Mouse (Mus musculus): ENCODE data around the gene Srsf5. TPM values are rescaled to one million over a fixed set of nuclear protein-coding genes. Genes with fewer than 3 reads are reported as not detected.
"Not testable (repeated sequence)": the region's sequence is repeated elsewhere in the genome, so short reads cannot be mapped to it uniquely, and the experiment has no call there.

Srsf5 gene
- total RNA-seq, 2 experiments from 2014 or later = 245 to 319 TPM

DNA sequence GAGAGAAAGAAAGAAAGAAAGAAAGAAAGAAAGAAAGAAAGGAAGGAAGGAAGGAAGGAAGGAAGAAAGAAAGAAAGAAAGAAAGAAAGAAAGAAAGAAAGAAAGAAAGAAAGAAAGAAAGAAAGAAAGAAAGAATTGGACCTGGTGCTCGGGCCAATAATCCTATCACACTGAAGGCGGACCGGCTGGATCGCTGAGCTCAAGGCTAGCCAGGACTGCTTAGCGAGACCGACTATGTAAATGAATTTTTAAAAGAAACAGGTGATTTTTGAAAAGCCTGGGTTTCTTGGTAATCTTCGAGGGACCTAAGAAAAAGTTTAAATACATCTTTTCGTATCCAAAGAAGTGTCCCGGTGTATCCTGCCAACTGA, 356 bp upstream of the Srsf5 start:
- DNase-seq (ENCODE audit: low spot score in 2 of 2) = not testable (repeated sequence)

DNA sequence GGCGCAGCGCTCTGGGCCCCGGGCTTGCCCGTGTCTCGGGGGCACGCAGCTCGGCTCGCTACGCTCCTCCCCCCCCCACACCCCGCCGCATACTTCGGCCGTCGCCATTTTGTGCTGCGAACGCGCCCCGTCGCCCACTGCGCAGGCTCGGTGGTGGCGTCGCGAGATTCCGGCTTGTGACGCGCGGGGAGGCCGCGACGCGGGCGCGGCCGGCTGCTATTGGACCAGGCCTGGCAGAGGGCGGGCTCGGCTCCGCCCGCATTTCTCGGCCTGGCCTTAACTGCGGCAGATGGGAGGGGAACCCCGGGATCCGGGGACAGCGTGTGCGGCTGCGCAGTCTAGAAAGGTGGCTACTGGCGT, 672 bp downstream of the Srsf5 start:
- DNase-seq (ENCODE audit: low spot score in 2 of 2) = peak; percentile 95

DNA sequence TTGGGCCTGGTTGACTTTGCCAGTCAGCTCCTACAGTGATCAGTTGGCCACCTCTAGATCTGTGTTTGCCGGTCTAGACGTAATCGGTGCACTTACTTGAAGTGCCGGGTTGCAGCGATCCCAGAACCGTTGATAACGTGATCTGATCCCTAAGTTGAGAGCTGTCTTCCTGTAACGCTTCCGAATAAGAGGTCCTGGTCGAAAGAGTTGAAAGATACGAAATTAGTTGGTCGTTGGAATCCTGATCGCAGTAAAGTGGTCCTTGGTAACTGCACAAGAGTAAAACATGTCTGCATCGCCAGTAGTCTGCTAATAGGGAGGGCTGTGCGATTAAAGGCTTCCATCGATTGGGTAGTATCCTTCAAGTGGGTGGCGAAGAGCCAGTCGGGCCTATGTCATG, 2.9 kb downstream of the Srsf5 start:
- no peak for DNase-seq (ENCODE audit: low spot score in 2 of 2)

DNA sequence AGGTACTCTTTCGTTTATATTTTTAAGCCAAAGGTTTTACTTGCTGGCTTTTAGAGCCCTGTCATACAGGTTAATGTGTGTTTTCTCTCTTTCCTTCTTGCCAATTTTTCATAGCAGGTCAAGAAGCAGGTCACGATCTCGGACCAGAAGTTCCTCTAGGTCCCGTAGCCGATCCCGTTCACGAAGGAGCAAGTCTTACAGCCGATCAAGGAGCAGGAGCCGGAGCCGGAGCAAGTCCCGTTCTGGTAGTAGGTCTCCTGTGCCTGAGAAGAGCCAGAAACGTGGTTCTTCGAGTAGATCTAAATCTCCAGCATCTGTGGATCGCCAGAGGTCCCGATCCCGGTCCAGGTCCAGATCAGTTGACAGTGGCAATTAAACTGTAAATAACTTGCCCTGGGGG, 4.3 kb downstream of the Srsf5 start:
- DNase-seq (ENCODE audit: low spot score in 2 of 2) = not testable (repeated sequence)

DNA sequence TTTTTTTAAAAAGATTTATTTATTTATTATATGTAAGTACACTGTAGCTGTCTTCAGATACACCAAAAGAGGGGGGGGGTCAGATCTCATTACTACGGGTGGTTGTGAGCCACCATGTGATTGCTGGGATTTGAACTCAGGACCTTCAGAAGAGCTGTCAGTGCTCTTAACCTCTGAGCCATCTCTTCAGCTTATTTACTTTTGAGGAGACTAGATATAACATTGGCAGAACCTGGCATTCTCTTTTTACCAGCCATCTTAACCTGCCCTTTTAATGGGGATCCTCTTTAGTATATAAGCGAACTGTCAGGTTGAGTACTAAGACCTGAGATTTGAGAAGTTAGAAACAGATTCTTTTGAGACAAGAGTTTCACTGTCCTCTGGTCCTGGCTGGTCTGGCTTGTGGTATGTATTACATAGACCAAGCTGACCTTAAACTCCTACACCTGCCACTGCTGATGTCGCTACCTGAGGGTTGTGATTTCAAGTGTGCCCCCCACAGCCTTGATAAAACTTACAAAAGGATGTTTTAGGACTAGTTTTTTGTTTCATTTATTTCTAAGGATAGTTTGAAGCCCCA, 6.4 kb downstream of the Srsf5 start:
- no peak for DNase-seq (ENCODE audit: low spot score in 2 of 2)

DNA sequence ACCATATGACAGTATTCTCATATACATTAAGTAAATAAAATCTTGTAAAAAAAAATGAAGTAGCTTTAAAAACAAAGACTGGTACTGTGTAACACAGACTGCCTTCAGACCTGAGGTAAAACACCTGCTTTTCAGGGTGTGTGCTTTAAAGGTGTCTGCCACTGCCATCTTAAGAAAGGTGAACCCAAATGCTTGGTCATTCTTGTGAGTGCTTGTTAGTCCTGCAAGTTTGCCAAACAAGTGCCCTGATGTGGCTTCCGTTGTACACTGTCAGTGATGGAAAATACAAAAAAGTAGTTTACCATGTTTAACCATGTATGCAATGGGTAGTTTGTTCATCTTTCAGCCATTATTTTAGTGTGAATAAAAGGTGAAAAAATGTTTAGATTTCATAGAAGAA, 7.2 kb downstream of the Srsf5 start:
- DNase-seq (ENCODE audit: low spot score in 2 of 2) = no peak

DNA sequence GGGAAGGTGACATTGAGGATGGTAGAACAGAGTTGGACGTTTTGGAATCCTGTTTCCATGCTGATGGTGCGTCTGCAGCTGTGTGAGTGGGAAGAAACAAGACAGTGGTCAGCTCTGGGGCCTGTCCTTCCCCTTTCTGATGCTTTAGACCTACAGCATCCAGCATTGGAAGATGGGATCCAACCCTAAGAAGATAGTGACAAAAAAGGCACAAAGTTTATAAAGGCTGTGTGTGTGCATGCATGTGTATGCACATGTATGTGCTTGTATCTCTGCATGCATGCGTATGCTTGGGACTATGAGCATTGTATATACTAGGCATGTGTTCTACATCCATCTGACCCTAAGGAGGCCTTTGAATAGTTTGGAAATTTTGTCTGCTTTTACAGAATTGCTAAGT, 10.7 kb downstream of the Srsf5 start:
- peak in 1 of 2 experiments; percentile 11 for DNase-seq (ENCODE audit: low spot score in 2 of 2)

DNA sequence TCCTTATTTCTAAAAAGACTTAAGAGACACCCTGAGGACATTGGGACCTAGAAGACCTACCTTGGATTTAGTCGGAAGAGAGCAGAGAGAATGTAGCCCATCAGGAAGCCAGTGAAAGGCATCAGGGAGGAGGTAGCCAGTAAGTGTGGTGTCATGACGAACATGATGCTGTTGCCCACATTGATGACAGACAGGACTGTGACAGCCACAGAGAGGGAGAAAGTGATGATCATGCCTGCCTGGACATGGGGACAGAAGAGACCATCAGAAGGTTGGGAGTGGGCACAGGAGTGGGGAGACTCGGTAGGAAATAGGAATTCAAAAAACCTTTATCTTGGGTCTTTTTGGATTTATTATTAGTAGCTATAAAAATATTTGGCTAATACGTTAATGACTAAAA, 12.7 kb downstream of the Srsf5 start:
- peak in 1 of 2 experiments; percentile 7 for DNase-seq (ENCODE audit: low spot score in 2 of 2)

DNA sequence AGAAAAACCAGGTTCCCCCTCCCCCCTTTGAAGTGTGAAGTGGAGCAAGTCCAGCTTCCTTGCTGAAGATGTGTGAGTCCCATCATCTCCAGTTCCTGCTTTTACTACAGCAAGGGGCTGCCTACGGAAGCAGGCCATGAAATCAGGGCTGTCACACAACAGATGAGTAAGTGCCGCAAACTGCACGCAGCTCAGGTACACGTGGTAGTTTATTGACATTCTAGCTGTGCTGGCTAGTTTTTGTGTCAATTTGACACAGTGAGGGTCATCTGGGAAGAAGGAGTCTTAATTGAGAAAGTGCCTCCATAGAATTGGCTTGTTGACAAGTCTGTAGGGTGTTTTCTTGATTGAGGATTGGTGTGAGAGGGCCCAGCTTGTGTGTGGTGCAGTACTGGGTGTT, 17.3 kb downstream of the Srsf5 start:
- DNase-seq (ENCODE audit: low spot score in 2 of 2) = peak in 1 of 2 experiments; percentile 5

DNA sequence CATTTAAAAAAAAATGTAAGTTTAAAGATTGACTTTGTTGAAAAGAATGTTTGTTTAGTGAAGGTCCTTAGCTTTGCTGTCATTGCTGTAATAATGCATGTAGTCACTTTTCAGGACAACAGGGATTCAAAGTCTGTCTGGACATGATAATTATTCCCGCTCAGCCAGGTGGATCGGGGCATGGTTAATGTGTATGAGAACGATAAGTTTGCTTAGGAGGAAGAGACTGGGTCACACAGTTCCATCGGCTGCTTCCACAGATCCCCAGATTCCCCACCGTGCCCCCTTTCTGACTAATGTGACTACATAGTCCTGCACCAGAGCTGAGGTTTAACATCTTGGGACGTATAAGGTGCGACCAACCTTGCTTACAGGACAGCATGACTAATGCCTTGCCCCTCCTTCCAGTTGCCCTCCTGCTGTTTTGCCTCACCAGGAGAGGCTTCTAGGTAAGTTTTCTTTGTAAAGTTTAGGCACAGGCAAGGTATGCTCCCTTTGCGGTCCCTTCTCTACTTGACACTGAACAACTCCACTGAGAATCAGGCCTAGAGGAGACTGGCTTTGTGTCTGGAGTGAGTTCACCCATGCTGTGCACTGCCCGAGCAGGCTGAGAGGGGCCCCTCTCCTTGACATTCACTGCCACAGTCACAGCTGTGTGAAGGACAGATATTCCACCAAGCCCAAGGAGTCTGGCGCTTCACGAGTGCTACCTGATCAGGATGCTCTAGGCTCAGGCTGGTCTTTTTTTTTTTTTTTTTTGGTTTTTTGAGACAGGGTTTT, 20.9 kb downstream of the Srsf5 start:
- peak in 1 of 2 experiments; percentile 14 for DNase-seq (ENCODE audit: low spot score in 2 of 2)

DNA sequence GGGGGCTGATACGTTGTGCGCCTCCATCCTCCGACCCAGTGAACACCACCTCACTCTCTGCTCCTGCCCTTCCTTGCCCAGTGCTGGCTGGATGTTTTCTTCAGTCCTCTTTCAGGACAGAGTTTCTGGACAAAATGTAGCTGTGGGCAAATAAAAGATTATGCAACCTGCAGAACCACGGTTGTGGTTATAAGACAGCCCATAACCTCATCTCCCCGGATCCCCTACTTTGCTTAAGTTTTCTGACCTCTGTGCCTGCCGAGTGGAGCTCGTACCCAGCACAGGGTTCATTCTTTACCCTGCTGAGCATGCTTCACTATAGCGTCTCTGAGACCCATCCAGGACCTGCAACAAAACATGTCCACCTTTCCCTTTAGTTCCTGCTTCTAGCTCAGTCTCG, 22.6 kb downstream of the Srsf5 start:
- DNase-seq (ENCODE audit: low spot score in 2 of 2) = peak in 1 of 2 experiments; percentile 8

DNA sequence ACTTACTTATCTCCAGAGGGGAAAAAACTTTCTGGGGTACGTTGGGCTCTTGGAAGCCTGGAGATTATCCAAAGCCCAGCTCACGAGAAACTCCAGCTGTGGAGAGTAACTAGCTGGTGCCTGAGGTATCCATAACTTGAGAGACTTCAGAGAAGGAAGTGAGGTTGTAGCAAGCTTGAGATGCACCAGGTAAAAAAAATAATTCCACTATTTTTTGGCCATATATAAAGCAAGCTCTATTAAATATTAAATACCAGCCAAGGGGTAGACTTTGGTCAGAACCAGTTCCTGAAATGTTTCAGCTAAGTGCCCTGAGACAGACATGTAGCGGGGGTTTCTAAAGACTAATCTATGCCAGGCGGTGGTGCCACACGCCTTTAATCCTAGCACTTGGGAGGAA, 23.3 kb downstream of the Srsf5 start, which contains the start of gene Slc10a1:
Gene Slc10a1 (minus strand): TSS at position 101 of the 400 bp plus-strand sequence.
- DNase-seq (ENCODE audit: low spot score in 2 of 2) = no peak

DNA sequence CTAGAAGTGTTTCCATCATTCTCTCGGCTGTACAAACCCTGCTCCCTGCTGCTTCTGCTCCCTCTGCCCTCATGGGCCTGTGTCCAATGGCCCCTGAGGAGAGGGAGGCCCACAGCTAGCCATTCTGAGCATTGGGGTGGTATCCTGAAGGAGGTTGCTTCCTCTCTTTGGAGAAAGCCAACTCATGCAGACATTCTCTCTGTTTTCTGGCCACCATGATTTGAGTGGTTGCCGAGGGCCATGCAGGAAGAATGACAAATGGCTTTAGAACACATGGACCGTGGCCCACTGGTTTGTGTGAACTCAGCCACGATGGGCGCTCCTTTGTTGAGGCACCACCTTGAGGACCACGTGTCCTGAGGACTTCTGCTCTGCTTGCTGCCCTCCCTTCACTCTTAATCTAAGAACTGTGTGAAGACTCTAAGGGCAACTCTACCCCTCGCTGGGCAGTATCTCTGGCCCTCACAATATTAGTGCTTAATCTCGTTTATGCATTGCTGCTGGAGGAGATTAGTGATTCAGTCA, 24.9 kb downstream of the Srsf5 start:
- peak in 1 of 2 experiments; percentile 9 for DNase-seq (ENCODE audit: low spot score in 2 of 2)

DNA sequence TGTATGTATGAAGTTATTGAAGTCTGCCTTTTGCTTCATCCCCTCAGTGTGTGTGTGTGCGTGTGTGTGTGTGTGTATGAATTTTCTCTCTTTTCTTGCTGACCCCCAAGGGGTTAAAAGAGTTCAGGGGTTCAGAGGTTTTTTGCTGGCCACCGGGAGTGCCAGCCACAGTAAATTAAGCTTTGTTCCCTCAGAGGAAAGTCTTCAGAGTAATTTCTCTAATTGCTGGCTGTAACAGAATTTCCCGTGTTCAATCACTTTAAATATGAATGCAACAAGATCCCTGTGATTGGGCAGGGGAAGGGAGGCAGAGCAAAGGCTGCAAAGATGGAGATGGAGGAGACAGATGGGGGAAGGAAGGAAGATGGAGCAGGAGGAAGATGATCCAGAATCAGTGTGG, 26.5 kb downstream of the Srsf5 start:
- DNase-seq (ENCODE audit: low spot score in 2 of 2) = no peak

DNA sequence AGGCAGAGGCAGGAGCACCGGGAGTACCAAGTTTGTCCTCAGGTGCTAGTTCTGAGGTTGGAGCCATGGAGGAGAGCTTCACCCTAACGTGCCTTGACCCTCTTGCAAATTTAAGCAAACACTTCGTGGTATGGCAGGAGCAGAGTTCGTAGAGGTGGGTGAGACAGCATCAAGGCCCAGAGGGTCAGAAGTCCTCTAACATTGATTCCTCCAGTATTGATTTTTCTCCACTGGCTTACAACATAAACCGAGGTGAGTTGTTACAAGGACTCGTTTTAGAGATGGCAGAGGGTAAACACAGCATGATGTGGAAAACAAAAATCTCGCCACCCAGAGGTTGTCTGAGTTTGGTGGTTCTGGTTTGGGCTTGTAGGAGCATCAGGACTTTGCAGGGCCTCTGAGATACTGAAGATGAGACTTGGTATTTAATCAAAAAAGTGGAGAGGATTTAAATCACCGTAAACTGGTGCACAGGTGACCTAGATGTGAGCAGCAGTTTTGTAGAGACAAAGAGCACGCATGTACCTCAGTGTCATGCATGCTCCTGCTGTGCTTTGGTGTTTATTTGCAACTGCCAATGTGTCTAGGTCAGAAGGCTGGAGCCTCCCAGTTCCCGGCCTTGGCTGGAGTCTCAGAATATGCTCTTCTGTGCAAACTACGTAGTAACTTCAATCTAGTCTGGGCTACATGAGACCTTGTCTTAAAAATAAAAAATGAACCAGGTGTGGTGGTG, 30.8 kb downstream of the Srsf5 start:
- DNase-seq (ENCODE audit: low spot score in 2 of 2) = no peak

DNA sequence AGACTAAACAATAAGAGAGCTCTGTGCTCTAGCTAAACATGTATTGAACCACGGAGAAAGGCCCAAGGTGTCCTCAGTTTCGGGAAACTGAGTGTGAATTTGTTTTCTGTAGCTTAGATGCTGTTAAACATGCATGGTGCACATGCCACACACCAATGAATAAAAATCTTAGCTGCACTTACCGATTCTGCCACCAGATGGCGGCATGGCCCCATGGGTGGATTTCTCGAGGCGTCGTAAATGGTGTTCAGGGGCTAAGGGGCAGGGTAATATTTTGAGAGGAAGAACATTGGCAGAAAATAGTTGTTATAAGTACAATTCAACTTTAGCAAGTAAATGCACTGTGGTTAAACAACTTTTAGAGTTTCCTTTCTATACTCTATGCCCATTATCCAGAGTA, 37.0 kb downstream of the Srsf5 start:
- DNase-seq (ENCODE audit: low spot score in 2 of 2) = peak; percentile 82 to 83

DNA sequence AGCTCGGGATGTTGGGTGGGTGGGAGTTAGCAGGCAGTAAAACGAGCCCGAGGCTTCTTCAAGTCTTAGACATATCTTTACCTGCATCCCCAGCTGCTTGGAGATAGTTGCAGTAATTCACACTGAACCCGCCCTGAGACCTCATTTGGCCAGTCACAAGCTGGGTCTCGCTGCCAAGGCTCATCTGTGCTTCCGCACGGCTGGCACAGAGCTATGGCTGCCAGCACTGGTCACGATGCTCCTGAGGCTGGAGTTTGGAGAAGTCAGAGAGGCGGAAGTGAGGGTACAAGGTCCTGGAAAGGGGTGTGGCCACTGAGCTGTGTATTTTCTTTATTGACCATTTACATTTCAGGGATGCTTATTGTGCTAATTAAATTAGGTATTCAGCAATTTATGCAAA, 38.4 kb downstream of the Srsf5 start:
- no peak for DNase-seq (ENCODE audit: low spot score in 2 of 2)

DNA sequence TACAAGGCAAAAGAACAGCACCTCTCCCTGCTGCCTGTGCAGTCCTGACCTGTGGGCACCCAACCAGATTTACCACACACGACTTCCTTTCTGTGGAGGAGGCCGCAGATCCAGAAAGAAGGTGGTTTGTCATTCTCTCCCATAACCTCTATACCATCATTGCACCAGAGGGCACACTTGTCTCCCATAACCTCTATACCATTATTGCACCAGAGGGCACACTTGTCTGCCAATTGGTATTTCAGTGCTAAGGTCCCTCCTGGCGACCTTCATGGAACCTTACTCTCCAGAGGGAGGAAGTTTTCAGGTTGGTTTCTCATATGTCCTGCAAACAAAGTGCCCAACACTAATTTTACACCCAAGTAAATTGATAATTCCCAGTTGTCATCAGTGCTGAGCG, 41.3 kb downstream of the Srsf5 start:
- DNase-seq (ENCODE audit: low spot score in 2 of 2) = no peak

DNA sequence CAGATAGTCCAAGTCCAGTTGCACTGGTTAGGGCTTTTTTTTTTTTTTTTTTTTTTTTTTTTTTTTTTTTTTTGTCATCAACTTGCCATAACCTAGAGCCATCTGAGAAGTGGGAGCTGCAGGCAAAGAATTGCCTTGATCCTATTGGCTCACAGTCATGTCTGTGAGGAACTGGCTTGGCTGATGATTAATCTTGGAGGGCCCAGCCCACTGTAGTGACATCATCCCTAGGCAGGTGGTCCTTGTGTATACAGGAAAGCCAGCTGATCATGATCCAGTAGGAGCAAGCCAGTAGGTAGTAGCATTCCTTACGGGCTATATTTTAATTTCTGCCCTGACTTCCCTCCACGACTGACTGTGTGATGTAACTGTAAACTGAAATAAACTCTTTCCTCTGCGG, 43.0 kb downstream of the Srsf5 start:
- no peak for DNase-seq (ENCODE audit: low spot score in 2 of 2)

DNA sequence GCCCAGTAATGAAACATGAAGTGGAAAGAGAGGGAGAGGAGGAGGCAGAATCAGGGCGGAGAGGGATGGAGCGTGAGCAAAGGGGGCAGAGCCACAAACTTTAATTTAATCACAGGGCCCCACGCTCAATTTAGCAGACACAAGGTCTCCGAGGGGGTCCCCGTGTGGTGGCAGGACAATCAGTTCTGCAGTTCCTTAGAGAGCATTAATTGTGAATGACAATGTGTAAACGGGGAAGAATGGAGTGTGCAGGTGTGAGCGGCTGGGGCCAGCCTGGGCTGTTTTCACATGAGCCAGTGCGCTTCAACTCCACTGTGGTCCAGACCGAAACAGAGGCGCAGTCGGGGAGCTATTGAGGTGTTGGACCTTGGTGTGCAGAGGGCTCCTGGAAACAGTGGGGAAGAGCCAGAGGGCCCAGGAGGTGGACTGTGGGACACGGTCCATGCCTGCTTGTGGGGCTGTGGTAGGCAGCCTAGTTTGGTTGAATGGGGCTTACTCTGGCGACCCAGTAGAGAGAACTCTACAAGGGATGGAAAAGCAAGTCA, 45.7 kb downstream of the Srsf5 start:
- no peak for DNase-seq (ENCODE audit: low spot score in 2 of 2)

DNA sequence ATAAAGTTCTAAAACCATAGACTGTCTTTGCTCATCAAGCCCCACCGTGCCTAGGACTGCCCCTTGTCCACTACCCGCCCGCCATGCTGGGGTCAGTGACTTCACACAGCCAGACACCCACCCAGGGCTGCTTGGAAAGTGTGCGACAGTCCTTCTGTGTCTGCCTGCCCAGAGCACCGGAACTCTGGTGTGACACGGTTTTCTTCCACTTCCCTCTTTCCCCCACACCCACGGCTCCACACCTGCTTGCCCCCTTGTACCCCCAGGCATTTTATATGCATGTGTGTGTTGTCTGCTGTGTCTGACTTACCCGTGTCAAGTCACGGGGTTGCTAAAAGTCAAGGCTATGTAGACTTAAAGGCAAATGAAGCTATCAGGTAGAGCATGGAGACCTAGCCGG, 46.5 kb downstream of the Srsf5 start:
- DNase-seq (ENCODE audit: low spot score in 2 of 2) = no peak

Data from adrenal gland, adult 18-20 months (tissue).